Mouse (Mus musculus): ENCODE results near the gene Ccl6. TPM values are rescaled to one million over a fixed set of nuclear protein-coding genes. Genes with fewer than 3 reads are reported as not detected.

Gene Ccl6
- polyA plus RNA-seq, 1 experiment from 2014 or later: 13.3 TPM

- no peak overlapping the region for H3K4me3 ChIP-seq (replicated peaks)
- no peaks in the 10 kb centered on the region for H3K4me1 ChIP-seq (replicated peaks)
- H3K9ac ChIP-seq: no peak overlapping the region
- 90% methylated on average over 5 of the region's 5 CpGs for WGBS
- no peak for ATAC-seq
- H3K36me3 ChIP-seq: no peaks in the 10 kb centered on the region
- no peak overlapping the region for H3K27ac ChIP-seq
- H3K27me3 ChIP-seq (replicated peaks): no peaks in the 10 kb centered on the region
- H3K9me3 ChIP-seq: no peaks in the 10 kb centered on the region
- no peak overlapping the region for H3K4me2 ChIP-seq (replicated peaks)
Observed at GRCm38 (mm10) chr11:83593453-83593852, 566 bp upstream of the Ccl6 start.

- 69% methylated on average over 2 of the region's 2 CpGs for WGBS
Observed at GRCm38 (mm10) chr11:83584232-83584631, 8.7 kb downstream of the Ccl6 start.

GRCm38 (mm10) chr11:83583450-83583754 lies 9.5 kb downstream of the Ccl6 start:
- ATAC-seq: no peak
- Histone ChIP-seq H3K4me1 (replicated peaks) (no peaks in the 10 kb centered on the region), H3K4me2 (replicated peaks) (no peak overlapping the region), H3K9ac (no peak overlapping the region), H3K4me3 (replicated peaks) (no peak overlapping the region), H3K9me3 (no peaks in the 10 kb centered on the region), H3K36me3 (no peaks in the 10 kb centered on the region), H3K27ac (no peak overlapping the region), H3K27me3 (replicated peaks) (no peaks in the 10 kb centered on the region)

More at GRCm38 (mm10) chr11:83584232-83584631, 8.7 kb downstream of the Ccl6 start:
- Histone ChIP-seq H3K9me3 (no peaks in the 10 kb centered on the region), H3K4me2 (replicated peaks) (no peak overlapping the region), H3K9ac (no peak overlapping the region), H3K4me1 (replicated peaks) (no peaks in the 10 kb centered on the region), H3K27me3 (replicated peaks) (no peaks in the 10 kb centered on the region), H3K4me3 (replicated peaks) (no peak overlapping the region), H3K27ac (no peak overlapping the region), H3K36me3 (no peaks in the 10 kb centered on the region)
- ATAC-seq: no peak

- Histone ChIP-seq H3K4me3 (replicated peaks) (no peak overlapping the region), H3K27ac (no peak overlapping the region), H3K36me3 (no peaks in the 10 kb centered on the region), H3K4me2 (replicated peaks) (no peak overlapping the region), H3K9ac (no peak overlapping the region), H3K9me3 (no peaks in the 10 kb centered on the region), H3K4me1 (replicated peaks) (no peaks in the 10 kb centered on the region), H3K27me3 (replicated peaks) (no peaks in the 10 kb centered on the region)
- no peak for ATAC-seq
- 45% methylated on average over 4 of the region's 4 CpGs for WGBS
Observed at GRCm38 (mm10) chr11:83582626-83583449, 10.0 kb downstream of the Ccl6 start.

GRCm38 (mm10) chr11:83581626-83582610 lies 11.0 kb downstream of the Ccl6 start:
- ATAC-seq: no peak
- 71% methylated on average over 4 of the region's 4 CpGs for WGBS

GRCm38 (mm10) chr11:83580699-83581232 lies 12.1 kb downstream of the Ccl6 start:
- no peak for ATAC-seq
- Histone ChIP-seq H3K27me3 (replicated peaks) (no peaks in the 10 kb centered on the region), H3K4me2 (replicated peaks) (no peak overlapping the region), H3K4me1 (replicated peaks) (no peaks in the 10 kb centered on the region), H3K9ac (no peak overlapping the region), H3K4me3 (replicated peaks) (no peak overlapping the region), H3K9me3 (no peaks in the 10 kb centered on the region), H3K36me3 (no peaks in the 10 kb centered on the region), H3K27ac (no peak overlapping the region)
- WGBS: 45% methylated on average over 1 of the region's 1 CpGs

More at GRCm38 (mm10) chr11:83581626-83582610, 11.0 kb downstream of the Ccl6 start:
- H3K9me3 ChIP-seq: no peaks in the 10 kb centered on the region
- no peak overlapping the region for H3K4me2 ChIP-seq (replicated peaks)
- no peaks in the 10 kb centered on the region for H3K4me1 ChIP-seq (replicated peaks)
- H3K27me3 ChIP-seq (replicated peaks): no peaks in the 10 kb centered on the region
- H3K9ac ChIP-seq: no peak overlapping the region
- H3K4me3 ChIP-seq (replicated peaks): no peak overlapping the region
- no peaks in the 10 kb centered on the region for H3K36me3 ChIP-seq
- no peak overlapping the region for H3K27ac ChIP-seq

GRCm38 (mm10) chr11:83578999-83579398 lies 13.9 kb downstream of the Ccl6 start:
- Histone ChIP-seq H3K4me1 (replicated peaks) (no peaks in the 10 kb centered on the region), H3K4me3 (replicated peaks) (no peak overlapping the region), H3K9me3 (no peaks in the 10 kb centered on the region), H3K36me3 (no peaks in the 10 kb centered on the region), H3K27ac (no peak overlapping the region), H3K27me3 (replicated peaks) (no peaks in the 10 kb centered on the region), H3K4me2 (replicated peaks) (no peak overlapping the region), H3K9ac (no peak overlapping the region)
- WGBS: 80% methylated on average over 3 of the region's 3 CpGs
- ATAC-seq: no peak

GRCm38 (mm10) chr11:83578186-83578760 lies 14.6 kb downstream of the Ccl6 start, which contains the start of gene Ccl9:
Gene Ccl9, minus strand, starts transcription at chr11:83578636.
- no peak within 1 kb of the TSS for H3K9ac ChIP-seq
- ATAC-seq: 0 out of 2 replicates have a peak, but pooled peaks have one; percentile 31
- H3K36me3 ChIP-seq: no peaks in the 10 kb centered on the region

GRCm38 (mm10) chr11:83576927-83577555 lies 15.8 kb downstream of the Ccl6 start:
- Histone ChIP-seq H3K27ac (no peak overlapping the region), H3K4me3 (replicated peaks) (no peak overlapping the region), H3K27me3 (replicated peaks) (no peaks in the 10 kb centered on the region), H3K9ac (no peak overlapping the region), H3K4me2 (replicated peaks) (no peak overlapping the region), H3K9me3 (no peaks in the 10 kb centered on the region), H3K36me3 (no peaks in the 10 kb centered on the region), H3K4me1 (replicated peaks) (no peaks in the 10 kb centered on the region)
- no peak for ATAC-seq
- WGBS: 82% methylated on average over 4 of the region's 4 CpGs

More at GRCm38 (mm10) chr11:83578186-83578760, 14.6 kb downstream of the Ccl6 start, which contains the start of gene Ccl9:
- no peaks in the 10 kb centered on the region for H3K4me1 ChIP-seq (replicated peaks)
- WGBS: 49% methylated on average over 2 of the region's 2 CpGs
- no peak within 1 kb of the TSS for H3K4me3 ChIP-seq (replicated peaks)
- no peaks in the 10 kb centered on the region for H3K9me3 ChIP-seq
- no peak within 1 kb of the TSS for H3K4me2 ChIP-seq (replicated peaks)
- no peaks in the 10 kb centered on the region for H3K27me3 ChIP-seq (replicated peaks)
- no peak within 1 kb of the TSS for H3K27ac ChIP-seq

GRCm38 (mm10) chr11:83572834-83573233 lies 20.1 kb downstream of the Ccl6 start:
- Histone ChIP-seq H3K4me2 (replicated peaks) (no peak overlapping the region), H3K36me3 (no peaks in the 10 kb centered on the region), H3K4me3 (replicated peaks) (no peak overlapping the region), H3K9me3 (no peaks in the 10 kb centered on the region), H3K4me1 (replicated peaks) (no peaks in the 10 kb centered on the region), H3K27me3 (replicated peaks) (no peaks in the 10 kb centered on the region), H3K27ac (no peak overlapping the region), H3K9ac (no peak overlapping the region)
- 0 out of 2 replicates have a peak, but pooled peaks have one; percentile 56 for ATAC-seq
- WGBS: 49% methylated on average over 9 of the region's 9 CpGs

- Histone ChIP-seq H3K27me3 (replicated peaks) (no peaks in the 10 kb centered on the region), H3K9ac (no peak overlapping the region), H3K36me3 (no peaks in the 10 kb centered on the region), H3K9me3 (no peaks in the 10 kb centered on the region), H3K4me2 (replicated peaks) (no peak overlapping the region), H3K4me3 (replicated peaks) (no peak overlapping the region), H3K27ac (no peak overlapping the region), H3K4me1 (replicated peaks) (no peaks in the 10 kb centered on the region)
- ATAC-seq: no peak
- 92% methylated on average over 8 of the region's 8 CpGs for WGBS
Observed at GRCm38 (mm10) chr11:83572223-83572622, 20.7 kb downstream of the Ccl6 start.

Data from intestine, embryonic 15.5 days (tissue).